Mouse (Mus musculus) neural tube, embryonic 11.5 days (tissue): ENCODE data around the gene Dhx29. TPM values are rescaled to one million over a fixed set of nuclear protein-coding genes. Genes with fewer than 3 reads are reported as not detected.
"Not testable (repeated sequence)": the region's sequence is repeated elsewhere in the genome, so short reads cannot be mapped to it uniquely, and the experiment has no call there.

ENCODE experiments used
- ATAC-seq: fragments of 200-750 bp; cut with Nextera tagmentation; 2 replicates; pipeline ENCODE4 v1.8.0; 2017; ENCODE audit warnings: moderate number of reproducible peaks, mild to moderate bottlenecking, moderate TSS enrichment, moderate library complexity; ENCODE audit not compliant: insufficient read depth, low FRiP score, low TSS enrichment
- DNase-seq: peaks from one replicate; pipeline ENCODE4 v3.0.0-alpha.2; 2015; ENCODE audit warnings: low spot score
- H3K27ac ChIP-seq: fragments of 300-500 bp; sonication (generic); 2 replicates; pipeline ENCODE4 v1.5.1; 2014; ENCODE audit warnings: low read depth, mild to moderate bottlenecking, low read length
- H3K27me3 ChIP-seq: fragments of 300-500 bp; sonication (generic); 2 replicates; pipeline ENCODE4 v1.6.1; 2014; ENCODE audit warnings: mild to moderate bottlenecking, low read length, mixed read lengths; ENCODE audit not compliant: control insufficient read depth, insufficient read depth
- H3K36me3 ChIP-seq: fragments of 300-500 bp; sonication (generic); 2 replicates; pipeline ENCODE4 v1.6.1; 2014; ENCODE audit warnings: mild to moderate bottlenecking, low read length, moderate library complexity, mixed read lengths; ENCODE audit not compliant: control insufficient read depth, insufficient read depth
- H3K4me1 ChIP-seq: fragments of 300-500 bp; sonication (generic); 2 replicates; pipeline ENCODE4 v1.6.1; 2014; ENCODE audit warnings: low read length, mixed read lengths; ENCODE audit not compliant: control insufficient read depth, insufficient read depth
- H3K4me2 ChIP-seq: fragments of 300-500 bp; sonication (generic); 2 replicates; pipeline ENCODE4 v1.6.1; 2014; ENCODE audit warnings: low read depth, mild to moderate bottlenecking, moderate library complexity
- H3K4me3 ChIP-seq: fragments of 300-500 bp; sonication (generic); 2 replicates; pipeline ENCODE4 v1.5.1; 2014; ENCODE audit warnings: low read depth, low read length
- H3K9ac ChIP-seq: fragments of 300-500 bp; sonication (generic); 2 replicates; pipeline ENCODE4 v1.6.1; 2014; ENCODE audit warnings: mild to moderate bottlenecking, low read length
- H3K9me3 ChIP-seq: fragments of 300-500 bp; sonication (generic); 2 replicates; pipeline ENCODE4 v1.6.1; 2016; ENCODE audit warnings: low read length; ENCODE audit not compliant: control insufficient read depth
- WGBS: fragments of 180-500 bp; shearing (Covaris S2); extraction: QIAGEN DNeasy Blood & Tissue Kit; methylation state at CpG from one replicate; pipeline ENCODE4 v1.1.7; 2014; 5-methylcytosine and 5-hydroxymethylcytosine counted together
- polyA plus RNA-seq: library from polyadenylated mRNA; unstranded; fragments of >200 nt; fragmentation: Nextera tagmentation; extraction: Ambion mirVana; gene quantifications from 2 replicates; pipeline ENCODE4 v1.2.1, GENCODE M21; 2014

Gene Dhx29
- polyA plus RNA-seq, 1 experiment from 2014 or later: 32.7 TPM

DNA sequence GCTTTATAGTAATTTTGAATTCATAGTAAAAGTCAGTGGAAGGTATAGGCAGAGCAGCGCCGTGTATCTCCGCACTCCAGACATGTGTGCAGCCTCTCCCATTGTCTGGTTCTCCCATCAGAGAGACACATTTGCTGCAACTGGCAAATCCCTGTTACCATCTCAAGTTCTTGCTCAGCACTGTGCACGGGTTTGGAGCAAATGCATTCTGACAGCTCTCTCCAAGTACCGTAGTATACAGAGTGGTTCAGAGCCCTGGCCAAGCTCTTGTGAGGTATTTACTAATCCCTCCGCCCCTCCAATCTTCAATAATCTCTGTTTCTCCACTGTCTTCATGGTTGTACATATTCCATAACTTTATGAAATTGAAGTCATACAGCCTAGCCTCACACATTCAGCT, 85.4 kb downstream of the Dhx29 start:
- H3K4me3 ChIP-seq: no peak overlapping the region
- no peaks in the 10 kb centered on the region for H3K9me3 ChIP-seq
- 78% methylated on average over 6 of the region's 6 CpGs for WGBS
- DNase-seq (no peak), ATAC-seq (no peak)
- no peak overlapping the region for H3K4me2 ChIP-seq
- H3K9ac ChIP-seq: no peak overlapping the region
- no peaks in the 10 kb centered on the region for H3K27me3 ChIP-seq
- H3K4me1 ChIP-seq: no peaks in the 10 kb centered on the region
- no peak overlapping the region for H3K27ac ChIP-seq
- no peaks in the 10 kb centered on the region for H3K36me3 ChIP-seq

DNA sequence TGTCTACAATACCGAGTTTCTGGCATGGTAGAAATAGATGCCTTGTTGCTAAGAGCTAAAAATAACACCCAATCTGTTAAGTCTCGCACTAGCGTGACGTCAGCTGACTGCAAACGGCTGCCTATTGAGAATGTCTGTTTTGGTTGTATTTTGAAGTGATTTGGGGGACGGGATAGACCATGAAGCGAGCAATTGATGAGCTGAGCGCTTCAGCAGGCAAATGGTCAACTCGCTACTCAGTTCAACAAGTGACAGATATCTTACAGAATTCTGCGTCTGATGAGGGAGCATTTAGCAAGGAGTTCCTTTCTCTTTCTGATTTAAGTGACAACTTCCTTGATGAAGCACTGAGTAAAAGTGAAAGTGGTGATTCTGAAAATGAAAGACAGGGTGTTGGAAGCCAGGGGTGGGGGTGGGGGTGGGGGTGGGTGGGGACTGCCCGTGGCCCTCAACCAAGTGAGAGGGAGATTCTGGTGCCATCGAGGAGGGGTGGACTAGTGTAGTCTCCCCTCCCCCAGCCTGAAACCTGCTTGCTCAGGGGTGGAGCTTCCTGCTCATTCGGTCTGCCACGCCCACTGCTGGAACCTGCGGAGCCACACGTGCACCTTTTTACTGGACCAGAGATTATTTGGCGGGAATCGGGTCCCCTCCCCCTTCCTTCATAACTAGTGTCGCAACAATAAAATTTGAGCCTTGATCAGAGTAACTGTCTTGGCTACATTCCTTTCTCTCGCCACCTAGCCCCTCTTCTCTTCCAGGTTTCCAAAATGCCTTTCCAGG, 86.1 kb downstream of the Dhx29 start:
- not testable (repeated sequence) for H3K27ac ChIP-seq, H3K4me2 ChIP-seq, H3K36me3 ChIP-seq, DNase-seq, H3K9me3 ChIP-seq, H3K27me3 ChIP-seq, H3K4me1 ChIP-seq, ATAC-seq, H3K9ac ChIP-seq, H3K4me3 ChIP-seq
- WGBS: 50% methylated on average over 18 of the region's 20 CpGs

Other genes with a start within 250 kb of the Dhx29 start
- 19.5 and 21.4 TPM in 2 replicates for gene Plpp1, start 126.7 kb upstream of the Dhx29 start, polyA plus RNA-seq
- 105 TPM in 2 replicates for gene Mtrex, start 56 bp upstream of the Dhx29 start, polyA plus RNA-seq
- gene Ccno, start 60.3 kb downstream of the Dhx29 start, polyA plus RNA-seq: 0.12 and 0.50 TPM in 2 replicates
- not detected in 2 replicates for gene Mcidas, start 66.4 kb downstream of the Dhx29 start, polyA plus RNA-seq
- 0.16 TPM in 1 of 2 replicates, not detected in the other for gene Cdc20b, start 107.7 kb downstream of the Dhx29 start, polyA plus RNA-seq
- 95.2 and 101 TPM in 2 replicates for gene Gpx8, start 119.0 kb downstream of the Dhx29 start, polyA plus RNA-seq
- not detected in 2 replicates for gene Gzma, start 173.5 kb downstream of the Dhx29 start, polyA plus RNA-seq